Mouse (Mus musculus): ENCODE results near the gene Prlr.

- no peak for TF ChIP-seq MAX (IDR thresholded peaks at IDR 0.05; ENCODE audit: low read length)
- TF ChIP-seq CTCF (IDR thresholded peaks at IDR 0.05 in 2 of 3, conservative IDR thresholded peaks at IDR 0.05 in 1 of 3; ENCODE audit: control insufficient read depth in 1 of 3, insufficient read depth in 1 of 3, low read depth in 2 of 3, low read length in 3 of 3, poor library complexity in 1 of 3, severe bottlenecking in 1 of 3): no peak
- TF ChIP-seq HCFC1 (IDR thresholded peaks at IDR 0.05; ENCODE audit: low read depth, low read length): no peak
- no peak for TF ChIP-seq GABPA (IDR thresholded peaks at IDR 0.05; ENCODE audit: low read depth, low read length)
- no peak for TF ChIP-seq MAFK (IDR thresholded peaks at IDR 0.05; ENCODE audit: borderline replicate concordance, low read depth, low read length)
- no peak for TF ChIP-seq GATA1 (IDR thresholded peaks at IDR 0.05; ENCODE audit: low read depth, low read length)
- no peak for TF ChIP-seq SMC3 (IDR thresholded peaks at IDR 0.05; ENCODE audit: low read depth, low read length)
- TF ChIP-seq POLR2AphosphoS5 (IDR thresholded peaks at IDR 0.05; ENCODE audit: borderline replicate concordance, low read depth, low read length): no peak
- no peak for TF ChIP-seq SIN3A (IDR thresholded peaks at IDR 0.05; ENCODE audit: low read length)
- no peak for TF ChIP-seq EP300 (IDR thresholded peaks at IDR 0.05; ENCODE audit: low read depth in 1 of 2, low read length in 2 of 2)
- no peak for TF ChIP-seq UBTF (IDR thresholded peaks at IDR 0.05; ENCODE audit: borderline replicate concordance, insufficient read depth, low read depth, low read length)
- no peak for TF ChIP-seq USF1 (IDR thresholded peaks at IDR 0.05; ENCODE audit: low read depth, low read length)
- TF ChIP-seq POLR2A (IDR thresholded peaks at IDR 0.05; ENCODE audit: control insufficient read depth in 1 of 2, insufficient read depth in 1 of 2, low read depth in 1 of 2, low read length in 2 of 2, poor library complexity in 1 of 2): no peak
- TF ChIP-seq CHD1 (IDR thresholded peaks at IDR 0.05; ENCODE audit: low read depth, low read length): no peak
Measured at GRCm38 (mm10) chr15:10366331-10366730, 189.3 kb downstream of the Prlr start.

All from MEL (cell line).